Mouse (Mus musculus) MEL (cell line): ENCODE data around the gene Arid5b.

Source experiments
- CHD1 ChIP-seq: IDR thresholded peaks from 2 replicates; pipeline ENCODE4 v1.6.1; 2012; ENCODE audit warnings: low read depth, mild to moderate bottlenecking, inconsistent platforms, low read length, improper control_type of control experiment
- CTCF ChIP-seq, 3 experiments: IDR thresholded peaks in 2 of 3; conservative IDR thresholded peaks in 1 of 3; 2 replicates each; pipeline ENCODE4 v1.5.1; 2011 to 2012; ENCODE audit warnings: low read length in 3 of 3, low read depth in 2 of 3, mild to moderate bottlenecking in 2 of 3, improper control_type of control experiment in 1 of 3, inconsistent platforms in 1 of 3, mixed read lengths in 1 of 3, moderate library complexity in 1 of 3; ENCODE audit not compliant: control insufficient read depth in 1 of 3, insufficient read depth in 1 of 3, poor library complexity in 1 of 3, severe bottlenecking in 1 of 3
- KAT2A ChIP-seq: conservative IDR thresholded peaks from 2 replicates; pipeline ENCODE4 v1.6.1; 2012; ENCODE audit warnings: low read depth, low read length, improper control_type of control experiment, inconsistent platforms
- USF2 ChIP-seq, 2 experiments: IDR thresholded peaks; 2 replicates each; pipeline ENCODE4 v1.6.1; 2011 to 2012; ENCODE audit warnings: improper control_type of control experiment in 2 of 2, low read length in 2 of 2, borderline replicate concordance in 1 of 2, inconsistent platforms in 1 of 2, low read depth in 1 of 2, mild to moderate bottlenecking in 1 of 2; ENCODE audit not compliant: insufficient read depth in 1 of 2

DNA sequence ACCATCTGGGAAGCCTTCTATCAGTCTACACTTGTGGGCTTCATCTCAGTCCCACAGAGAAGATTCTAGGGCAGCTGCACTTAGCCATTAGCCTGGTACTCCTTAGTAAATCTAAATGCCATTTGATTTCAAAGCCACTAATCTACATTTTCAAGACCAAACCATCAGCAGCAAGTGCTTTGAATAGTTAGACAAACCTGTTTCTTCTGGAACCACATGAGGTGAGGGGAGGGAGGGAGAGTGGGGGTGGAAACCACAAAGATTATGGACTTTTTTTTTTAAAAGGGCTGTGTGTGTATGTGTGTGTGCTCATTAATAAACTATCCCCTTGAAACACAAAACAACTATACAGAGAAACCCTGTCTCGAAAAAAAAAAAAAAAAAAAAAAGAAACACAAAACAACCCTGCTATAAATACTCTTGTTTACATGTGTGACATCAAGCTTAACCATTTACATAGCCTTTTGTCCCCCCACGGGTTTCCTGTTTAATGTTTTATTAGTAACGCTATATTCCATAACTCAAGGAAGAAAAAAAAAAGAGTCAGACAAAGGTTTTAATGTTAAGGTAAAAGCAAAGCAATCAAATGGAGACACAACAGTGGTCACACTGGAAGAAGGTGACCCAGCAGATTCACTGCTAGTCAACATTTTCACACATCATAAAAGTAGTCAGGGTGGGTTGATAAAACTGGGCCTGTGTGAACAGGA is 38.3 kb downstream of the Arid5b start:
- TF ChIP-seq CTCF (IDR thresholded peaks at IDR 0.05 in 2 of 3, conservative IDR thresholded peaks at IDR 0.05 in 1 of 3; ENCODE audit: control insufficient read depth in 1 of 3, insufficient read depth in 1 of 3, low read depth in 2 of 3, low read length in 3 of 3, poor library complexity in 1 of 3, severe bottlenecking in 1 of 3) (no peak), KAT2A (no peak), USF2 (IDR thresholded peaks at IDR 0.05; ENCODE audit: borderline replicate concordance in 1 of 2, insufficient read depth in 1 of 2, low read depth in 1 of 2, low read length in 2 of 2) (no peak), CHD1 (no peak)
